Mouse (Mus musculus) testis, adult 2 months (tissue): ENCODE measurements at regions not wholly inside any gene's neighbourhood (a gene's known extent, or its start where the extent isn't known, plus 50 kb on each side); places are given as distances from the start of the nearest gene placed in this dataset.

Experiments used
- H3K27ac ChIP-seq: fragments of 200-500 bp; 2 replicates; pipeline ENCODE4 v1.5.1; 2012; ENCODE audit warnings: low read depth, low read length; ENCODE audit not compliant: control insufficient read depth, insufficient read depth
- H3K27me3 ChIP-seq: fragments of 200-500 bp; 2 replicates; pipeline ENCODE4 v1.6.1; 2012; ENCODE audit warnings: mild to moderate bottlenecking, low read length, moderate library complexity; ENCODE audit not compliant: control insufficient read depth, insufficient read depth
- H3K36me3 ChIP-seq: fragments of 200-500 bp; 2 replicates; pipeline ENCODE4 v1.6.1; 2012; ENCODE audit warnings: mild to moderate bottlenecking, low read length; ENCODE audit not compliant: control insufficient read depth, insufficient read depth
- H3K4me1 ChIP-seq: fragments of 200-500 bp; 2 replicates; pipeline ENCODE4 v1.6.1; 2012; ENCODE audit warnings: low read length; ENCODE audit not compliant: control insufficient read depth, insufficient read depth
- H3K4me3 ChIP-seq: fragments of 200-500 bp; 2 replicates; pipeline ENCODE4 v1.5.1; 2012; ENCODE audit warnings: low read depth, mild to moderate bottlenecking, low read length, moderate library complexity, mixed read lengths; ENCODE audit not compliant: control insufficient read depth
- CTCF ChIP-seq: fragments of 200-500 bp; IDR thresholded peaks from 2 replicates; pipeline ENCODE4 v1.5.1; 2012; ENCODE audit warnings: low read depth, mild to moderate bottlenecking, inconsistent platforms, low read length, moderate library complexity; ENCODE audit not compliant: control insufficient read depth, insufficient read depth, insufficient replicate concordance
- POLR2A ChIP-seq: fragments of 200-500 bp; IDR thresholded peaks from 2 replicates; pipeline ENCODE4 v1.6.1; 2012; ENCODE audit warnings: low read depth, mild to moderate bottlenecking, inconsistent platforms, low read length, moderate library complexity; ENCODE audit not compliant: control insufficient read depth

DNA sequence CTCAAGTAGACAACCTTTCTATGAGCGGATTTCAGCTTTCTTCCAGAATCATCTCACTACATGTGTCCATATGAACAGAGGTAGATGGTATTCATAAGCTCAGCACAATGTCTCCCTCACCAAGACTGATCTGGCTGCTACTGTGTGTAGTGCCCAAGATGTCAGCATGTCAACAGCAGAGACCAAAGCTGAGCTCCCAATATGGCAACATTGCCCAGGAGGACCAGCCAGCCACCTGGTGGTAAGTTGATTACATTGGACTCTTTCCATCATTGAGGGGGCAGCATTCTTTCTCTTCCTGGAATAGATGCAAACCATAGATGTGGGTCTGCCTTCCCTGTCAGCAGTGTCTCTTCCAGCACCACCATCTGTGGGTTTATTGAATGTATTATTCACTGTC, 303.0 kb downstream of the Igsf11 start:
- Histone ChIP-seq H3K4me1 (no peaks in the 10 kb centered on the region), H3K36me3 (no peaks in the 10 kb centered on the region), H3K27me3 (no peaks in the 10 kb centered on the region), H3K27ac (no peak overlapping the region), H3K4me3 (no peak overlapping the region)
- TF ChIP-seq POLR2A (no peak), CTCF (no peak)

- H3K4me1 ChIP-seq, result no peaks in the 10 kb centered on the region
- H3K4me3 ChIP-seq, result no peak overlapping the region
- no peak overlapping the region for H3K27ac ChIP-seq
- no peak for TF ChIP-seq CTCF
- no peak for TF ChIP-seq POLR2A
- no peaks in the 10 kb centered on the region for H3K36me3 ChIP-seq
- H3K27me3 ChIP-seq, result no peaks in the 10 kb centered on the region
Observed at GRCm38 (mm10) chr16:39196896-39197295, 304.4 kb downstream of the Igsf11 start.

- Histone ChIP-seq H3K4me3 (no peak overlapping the region), H3K27me3 (no peaks in the 10 kb centered on the region), H3K36me3 (no peaks in the 10 kb centered on the region), H3K27ac (no peak overlapping the region), H3K4me1 (no peaks in the 10 kb centered on the region)
- TF ChIP-seq POLR2A (no peak), CTCF (no peak)
Observed at GRCm38 (mm10) chr16:39223551-39223950, 331.1 kb downstream of the Igsf11 start.

- H3K4me3 ChIP-seq, result no peak overlapping the region
- H3K36me3 ChIP-seq, result no peaks in the 10 kb centered on the region
- no peak overlapping the region for H3K27ac ChIP-seq
- TF ChIP-seq POLR2A, result no peak
- TF ChIP-seq CTCF, result no peak
- H3K4me1 ChIP-seq, result no peaks in the 10 kb centered on the region
- no peaks in the 10 kb centered on the region for H3K27me3 ChIP-seq
Observed at GRCm38 (mm10) chr16:39229501-39229900, 337.0 kb downstream of the Igsf11 start.

- H3K4me3 ChIP-seq, result no peak overlapping the region
- H3K4me1 ChIP-seq, result no peaks in the 10 kb centered on the region
- no peak for TF ChIP-seq POLR2A
- TF ChIP-seq CTCF, result no peak
- H3K36me3 ChIP-seq, result no peaks in the 10 kb centered on the region
- no peak overlapping the region for H3K27ac ChIP-seq
- H3K27me3 ChIP-seq, result no peaks in the 10 kb centered on the region
Observed at GRCm38 (mm10) chr16:39230439-39230838, 338.0 kb downstream of the Igsf11 start.

DNA sequence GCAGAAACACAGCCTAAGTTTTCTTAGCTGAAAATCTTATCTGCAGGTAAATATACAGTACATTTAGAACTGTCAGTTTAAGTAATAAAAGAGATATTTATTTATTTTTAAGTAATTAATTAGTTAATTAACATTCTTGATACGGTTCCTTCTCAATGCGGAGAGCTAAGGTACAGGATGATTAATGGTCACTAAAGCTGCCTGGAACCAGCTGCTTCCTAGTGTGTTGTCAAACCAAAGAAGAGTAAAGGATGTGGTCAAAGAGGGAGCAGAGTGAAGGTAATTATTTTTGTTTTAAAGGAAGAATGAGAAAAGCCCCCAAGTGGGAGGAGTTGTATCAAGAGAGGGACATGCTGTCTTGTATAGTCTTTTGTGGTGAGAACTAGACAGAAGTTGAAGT, 341.8 kb downstream of the Igsf11 start:
- no peak overlapping the region for H3K27ac ChIP-seq
- H3K4me1 ChIP-seq, result no peaks in the 10 kb centered on the region
- no peak overlapping the region for H3K4me3 ChIP-seq
- H3K27me3 ChIP-seq, result no peaks in the 10 kb centered on the region
- no peak for TF ChIP-seq CTCF
- TF ChIP-seq POLR2A, result no peak
- H3K36me3 ChIP-seq, result no peaks in the 10 kb centered on the region

DNA sequence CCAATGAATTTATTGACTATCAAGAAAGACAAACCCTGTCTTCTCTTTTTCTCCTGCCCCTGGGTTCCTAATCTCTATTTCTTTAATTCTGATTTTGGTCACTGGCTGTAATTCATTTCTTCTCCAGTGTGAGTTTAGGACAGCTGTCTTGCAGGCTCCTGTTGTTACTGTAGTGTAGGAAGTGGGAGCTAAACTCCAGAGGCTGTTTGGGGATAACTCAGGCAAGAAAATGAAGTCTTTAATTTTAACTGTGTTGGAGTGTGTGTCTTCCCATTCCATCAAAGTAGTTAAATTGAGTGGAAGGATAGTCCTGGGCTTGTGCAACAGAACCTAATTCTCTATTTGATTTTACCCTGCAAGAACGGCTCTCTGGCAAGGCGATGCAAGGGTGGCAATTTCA, 381.0 kb downstream of the Igsf11 start:
- Histone ChIP-seq H3K27me3 (no peaks in the 10 kb centered on the region), H3K36me3 (no peaks in the 10 kb centered on the region), H3K4me3 (no peak overlapping the region), H3K4me1 (no peaks in the 10 kb centered on the region), H3K27ac (no peak overlapping the region)
- TF ChIP-seq POLR2A (no peak), CTCF (no peak)

DNA sequence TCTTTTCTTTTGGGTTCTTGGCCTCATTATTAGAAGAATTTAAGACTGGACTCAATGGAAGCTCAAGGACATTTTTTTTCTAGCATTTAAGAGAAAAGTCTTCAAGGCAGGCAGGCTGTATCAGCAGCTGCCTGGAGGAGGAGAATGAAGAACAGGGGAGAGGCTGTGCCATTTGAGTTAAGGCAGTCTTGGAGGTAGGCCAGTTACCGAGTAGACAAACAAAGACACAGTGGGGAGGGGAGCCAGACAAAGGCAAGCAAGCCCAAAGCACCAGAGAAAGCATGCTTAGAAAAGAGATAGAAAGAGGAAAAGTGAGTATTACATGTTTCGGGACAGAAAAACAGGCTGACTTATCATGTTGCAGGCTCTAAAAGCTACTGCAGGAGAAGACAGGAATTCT, 392.0 kb downstream of the Igsf11 start:
- H3K36me3 ChIP-seq, result no peaks in the 10 kb centered on the region
- H3K4me3 ChIP-seq, result no peak overlapping the region
- no peaks in the 10 kb centered on the region for H3K4me1 ChIP-seq
- H3K27ac ChIP-seq, result no peak overlapping the region
- no peak for TF ChIP-seq CTCF
- no peak for TF ChIP-seq POLR2A
- no peaks in the 10 kb centered on the region for H3K27me3 ChIP-seq
